Mouse (Mus musculus) adrenal gland, adult (tissue): ENCODE data around the gene Gse1.

ENCODE experiments used
- DNase-seq, 2 experiments: peaks; one replicate each; pipeline ENCODE4 v3.0.0; 2022 to 2023; ENCODE audit warnings: low spot score in 1 of 2; ENCODE audit not compliant: inconsistent age in 2 of 2

Gse1 gene

GRCm38 (mm10) chr8:120265471-120265870, 37.2 kb downstream of the Gse1 start:
- DNase-seq, result peak; percentile 79 to 81

- no peak for DNase-seq
Observed at GRCm38 (mm10) chr8:120268541-120268980, 40.3 kb downstream of the Gse1 start.

GRCm38 (mm10) chr8:120270449-120270848, 42.2 kb downstream of the Gse1 start:
- peak; percentile 91 to 95 for DNase-seq

GRCm38 (mm10) chr8:120273430-120273829, 45.2 kb downstream of the Gse1 start:
- DNase-seq, result peak; percentile 67 to 70

GRCm38 (mm10) chr8:120276051-120276890, 48.0 kb downstream of the Gse1 start:
- peak; percentile 97 to 98 for DNase-seq

GRCm38 (mm10) chr8:120276891-120277426, 48.7 kb downstream of the Gse1 start:
- peak in 1 of 2 experiments; percentile 61 for DNase-seq

GRCm38 (mm10) chr8:120278009-120278408, 49.8 kb downstream of the Gse1 start:
- DNase-seq, result no peak

GRCm38 (mm10) chr8:120279418-120279817, 51.2 kb downstream of the Gse1 start:
- no peak for DNase-seq

- DNase-seq, result peak; percentile 70 to 90
Observed at GRCm38 (mm10) chr8:120281487-120281886, 53.2 kb downstream of the Gse1 start.

GRCm38 (mm10) chr8:120282465-120282864, 54.2 kb downstream of the Gse1 start:
- no peak for DNase-seq

GRCm38 (mm10) chr8:120284265-120284664, 56.0 kb downstream of the Gse1 start:
- no peak for DNase-seq

- DNase-seq, result peak in 1 of 2 experiments; percentile 66
Observed at GRCm38 (mm10) chr8:120285033-120285432, 56.8 kb downstream of the Gse1 start.

- DNase-seq, result no peak
Observed at GRCm38 (mm10) chr8:120285878-120286277, 57.6 kb downstream of the Gse1 start.

- DNase-seq, result peak; percentile 68 to 88
Observed at GRCm38 (mm10) chr8:120288122-120288908, 60.1 kb downstream of the Gse1 start.

- no peak for DNase-seq
Observed at GRCm38 (mm10) chr8:120289191-120289590, 60.9 kb downstream of the Gse1 start.

GRCm38 (mm10) chr8:120289698-120290181, 61.5 kb downstream of the Gse1 start:
- DNase-seq, result peak; percentile 53 to 84

GRCm38 (mm10) chr8:120290614-120291013, 62.4 kb downstream of the Gse1 start:
- no peak for DNase-seq

GRCm38 (mm10) chr8:120291650-120292049, 63.4 kb downstream of the Gse1 start:
- DNase-seq, result no peak

GRCm38 (mm10) chr8:120292316-120293107, 64.3 kb downstream of the Gse1 start:
- peak in 1 of 2 experiments; percentile 74 for DNase-seq
